Mouse (Mus musculus): ENCODE measurements around the gene Olfr883. TPM values are rescaled to one million over a fixed set of nuclear protein-coding genes. Genes with fewer than 3 reads are reported as not detected.

The Olfr883 gene
- not detected in 2 replicates for polyA plus RNA-seq (2014; fragmentation: Nextera tagmentation; extraction: Ambion mirVana)

GRCm38 (mm10) chr9:38025508-38025907 is at the start of gene Olfr883:
TSS of gene Olfr883 (plus strand) at chr9:38025808.
- no peak for ATAC-seq (ENCODE audit: insufficient number of reproducible peaks, insufficient read depth, low FRiP score, low read depth)
- WGBS: 91% methylated on average over 1 of the region's 1 CpGs

GRCm38 (mm10) chr9:37991525-37991924 is 34.1 kb upstream of the Olfr883 start, which contains the start of gene Olfr881:
TSS of gene Olfr881 (plus strand) at chr9:37991825.
- H3K9me3 ChIP-seq (ENCODE audit: control insufficient read depth, low read depth, low read length): no peaks in the 10 kb centered on the region
- no peak within 1 kb of the TSS for H3K27ac ChIP-seq (ENCODE audit: low read length)
- H3K36me3 ChIP-seq (ENCODE audit: control insufficient read depth, insufficient read depth, low read length): no peaks in the 10 kb centered on the region
- ATAC-seq (ENCODE audit: insufficient number of reproducible peaks, insufficient read depth, low FRiP score, low read depth): no peak
- no peaks in the 10 kb centered on the region for H3K4me1 ChIP-seq (ENCODE audit: control insufficient read depth, insufficient read depth, low read length)
- H3K4me2 ChIP-seq (replicated peaks; ENCODE audit: low read depth, low read length): no peak within 1 kb of the TSS
- no peak within 1 kb of the TSS for H3K9ac ChIP-seq (replicated peaks; ENCODE audit: low read depth, low read length)
- H3K27me3 ChIP-seq (ENCODE audit: control insufficient read depth, insufficient read depth, low read length): no peaks in the 10 kb centered on the region
- no peak within 1 kb of the TSS for H3K4me3 ChIP-seq (ENCODE audit: low read depth, low read length)

More at GRCm38 (mm10) chr9:38025508-38025907, at the start of gene Olfr883:
- Histone ChIP-seq H3K9me3 (ENCODE audit: control insufficient read depth, low read depth, low read length) (no peaks in the 10 kb centered on the region), H3K27me3 (ENCODE audit: control insufficient read depth, insufficient read depth, low read length) (no peaks in the 10 kb centered on the region), H3K27ac (ENCODE audit: low read length) (no peak within 1 kb of the TSS), H3K4me1 (ENCODE audit: control insufficient read depth, insufficient read depth, low read length) (no peaks in the 10 kb centered on the region), H3K36me3 (ENCODE audit: control insufficient read depth, insufficient read depth, low read length) (no peaks in the 10 kb centered on the region), H3K9ac (replicated peaks; ENCODE audit: low read depth, low read length) (no peak within 1 kb of the TSS), H3K4me2 (replicated peaks; ENCODE audit: low read depth, low read length) (no peak within 1 kb of the TSS), H3K4me3 (ENCODE audit: low read depth, low read length) (no peak within 1 kb of the TSS)

DNA sequence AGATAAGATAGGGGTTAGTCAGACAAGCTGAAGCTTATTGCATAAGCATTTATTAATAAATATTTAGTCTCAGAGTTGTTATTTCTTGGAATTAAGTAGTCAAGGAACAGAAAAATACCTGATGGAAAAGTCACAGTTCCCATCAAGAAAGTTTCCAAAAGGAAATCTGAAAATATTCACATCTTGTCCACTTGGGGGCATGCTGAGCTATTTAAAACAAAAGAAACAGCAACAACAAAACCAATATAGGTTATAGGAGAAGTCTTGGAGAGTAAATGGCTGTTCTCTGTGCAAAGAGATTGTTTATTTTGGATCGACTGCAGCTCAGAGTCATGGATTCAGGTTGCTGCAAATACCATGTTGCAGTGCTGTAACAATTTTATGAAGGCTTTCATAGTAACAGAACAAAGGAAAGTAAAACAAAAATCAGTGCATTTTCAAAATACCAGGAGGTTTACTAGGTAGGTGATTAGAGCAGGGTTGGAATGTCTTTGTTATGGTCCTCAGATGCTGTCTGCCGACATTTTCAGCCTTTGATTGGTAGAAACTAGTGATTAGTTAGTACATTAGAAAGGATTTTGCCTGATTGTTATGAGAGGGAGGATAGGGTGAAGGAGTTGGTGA is 26.9 kb upstream of the Olfr883 start:
- no peaks in the 10 kb centered on the region for H3K9me3 ChIP-seq (ENCODE audit: control insufficient read depth, low read depth, low read length)
- no peak for ATAC-seq (ENCODE audit: insufficient number of reproducible peaks, insufficient read depth, low FRiP score, low read depth)
- H3K27me3 ChIP-seq (ENCODE audit: control insufficient read depth, insufficient read depth, low read length): no peaks in the 10 kb centered on the region
- 19% methylated on average over 2 of the region's 2 CpGs for WGBS
- H3K4me2 ChIP-seq (replicated peaks; ENCODE audit: low read depth, low read length): no peak overlapping the region
- H3K27ac ChIP-seq (ENCODE audit: low read length): no peak overlapping the region
- no peaks in the 10 kb centered on the region for H3K4me1 ChIP-seq (ENCODE audit: control insufficient read depth, insufficient read depth, low read length)
- H3K9ac ChIP-seq (replicated peaks; ENCODE audit: low read depth, low read length): no peak overlapping the region
- no peaks in the 10 kb centered on the region for H3K36me3 ChIP-seq (ENCODE audit: control insufficient read depth, insufficient read depth, low read length)
- H3K4me3 ChIP-seq (ENCODE audit: low read depth, low read length): no peak overlapping the region

DNA sequence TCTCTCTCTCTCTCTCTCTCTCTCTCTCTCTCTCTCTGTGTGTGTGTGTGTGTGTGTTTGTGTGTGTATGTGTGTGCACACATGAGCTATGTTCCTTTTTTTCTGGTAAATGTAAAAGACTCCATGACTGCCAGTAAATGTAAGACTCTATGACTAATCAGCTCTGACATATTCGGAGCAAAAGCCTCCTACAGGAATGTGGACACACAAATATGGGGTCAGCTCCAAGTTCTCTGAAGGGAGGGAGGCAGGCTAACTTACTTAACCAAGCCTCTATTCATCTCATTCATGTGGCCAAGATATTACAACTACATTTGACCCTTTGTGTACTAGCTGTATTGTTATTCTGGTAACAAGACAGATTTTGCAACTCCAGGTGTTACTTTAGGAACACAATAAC is 25.6 kb upstream of the Olfr883 start:
- Histone ChIP-seq H3K4me1 (ENCODE audit: control insufficient read depth, insufficient read depth, low read length) (no peaks in the 10 kb centered on the region), H3K27me3 (ENCODE audit: control insufficient read depth, insufficient read depth, low read length) (no peaks in the 10 kb centered on the region), H3K4me2 (replicated peaks; ENCODE audit: low read depth, low read length) (no peak overlapping the region), H3K27ac (ENCODE audit: low read length) (no peak overlapping the region), H3K36me3 (ENCODE audit: control insufficient read depth, insufficient read depth, low read length) (no peaks in the 10 kb centered on the region), H3K9ac (replicated peaks; ENCODE audit: low read depth, low read length) (no peak overlapping the region), H3K4me3 (ENCODE audit: low read depth, low read length) (no peak overlapping the region), H3K9me3 (ENCODE audit: control insufficient read depth, low read depth, low read length) (no peaks in the 10 kb centered on the region)
- WGBS: 50% methylated on average over 1 of the region's 1 CpGs
- ATAC-seq (ENCODE audit: insufficient number of reproducible peaks, insufficient read depth, low FRiP score, low read depth): no peak

GRCm38 (mm10) chr9:38046255-38046654 is 20.6 kb downstream of the Olfr883 start, which contains the start of gene Olfr884:
TSS of gene Olfr884 (plus strand) at chr9:38046555.
- Histone ChIP-seq H3K4me3 (ENCODE audit: low read depth, low read length) (no peak within 1 kb of the TSS), H3K27ac (ENCODE audit: low read length) (no peak within 1 kb of the TSS), H3K36me3 (ENCODE audit: control insufficient read depth, insufficient read depth, low read length) (no peaks in the 10 kb centered on the region), H3K27me3 (ENCODE audit: control insufficient read depth, insufficient read depth, low read length) (no peaks in the 10 kb centered on the region), H3K4me1 (ENCODE audit: control insufficient read depth, insufficient read depth, low read length) (no peaks in the 10 kb centered on the region), H3K9me3 (ENCODE audit: control insufficient read depth, low read depth, low read length) (no peaks in the 10 kb centered on the region), H3K4me2 (replicated peaks; ENCODE audit: low read depth, low read length) (no peak within 1 kb of the TSS), H3K9ac (replicated peaks; ENCODE audit: low read depth, low read length) (no peak within 1 kb of the TSS)
- 70% methylated on average over 1 of the region's 1 CpGs for WGBS
- no peak for ATAC-seq (ENCODE audit: insufficient number of reproducible peaks, insufficient read depth, low FRiP score, low read depth)

DNA sequence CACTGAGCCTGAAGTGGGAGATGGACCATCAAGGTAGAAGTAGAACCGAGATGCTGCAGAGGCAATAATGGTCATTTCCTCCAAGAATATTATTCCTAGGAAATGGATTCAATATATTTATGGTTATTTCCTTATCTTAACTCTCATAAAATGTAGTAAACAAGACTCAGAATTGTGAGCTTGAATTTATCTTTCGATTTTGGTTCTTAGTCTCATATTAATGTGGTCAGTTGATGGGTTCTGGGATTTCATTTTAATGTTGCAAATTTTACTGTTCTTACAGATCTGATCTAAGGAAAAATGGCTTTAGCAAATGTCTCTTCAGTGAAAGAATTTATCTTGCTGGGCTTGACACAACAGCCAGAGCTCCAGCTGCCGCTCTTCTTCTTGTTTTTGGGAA is 35.4 kb downstream of the Olfr883 start, which contains the start of gene Olfr885:
Olfr885 (plus strand) TSS at position 301 of the 400 bp plus-strand sequence.
- Histone ChIP-seq H3K4me1 (ENCODE audit: control insufficient read depth, insufficient read depth, low read length) (no peaks in the 10 kb centered on the region), H3K27ac (ENCODE audit: low read length) (no peak within 1 kb of the TSS), H3K4me2 (replicated peaks; ENCODE audit: low read depth, low read length) (no peak within 1 kb of the TSS), H3K4me3 (ENCODE audit: low read depth, low read length) (no peak within 1 kb of the TSS), H3K36me3 (ENCODE audit: control insufficient read depth, insufficient read depth, low read length) (no peaks in the 10 kb centered on the region), H3K27me3 (ENCODE audit: control insufficient read depth, insufficient read depth, low read length) (no peaks in the 10 kb centered on the region), H3K9me3 (ENCODE audit: control insufficient read depth, low read depth, low read length) (no peaks in the 10 kb centered on the region), H3K9ac (replicated peaks; ENCODE audit: low read depth, low read length) (no peak within 1 kb of the TSS)
- ATAC-seq (ENCODE audit: insufficient number of reproducible peaks, insufficient read depth, low FRiP score, low read depth): no peak
- WGBS: 89% methylated on average over 3 of the region's 3 CpGs

Other genes with a start within 250 kb of the Olfr883 start
- gene Olfr876, start 222.8 kb upstream of the Olfr883 start, polyA plus RNA-seq (2014; fragmentation: Nextera tagmentation; extraction: Ambion mirVana): not detected in 2 replicates
- gene Olfr877, start 171.5 kb upstream of the Olfr883 start, polyA plus RNA-seq (2014; fragmentation: Nextera tagmentation; extraction: Ambion mirVana): not detected in 2 replicates
- not detected in 2 replicates for gene Olfr145, start 129.1 kb upstream of the Olfr883 start, polyA plus RNA-seq (2014; fragmentation: Nextera tagmentation; extraction: Ambion mirVana)
- gene Olfr878, start 108.0 kb upstream of the Olfr883 start, polyA plus RNA-seq (2014; fragmentation: Nextera tagmentation; extraction: Ambion mirVana): not detected in 2 replicates
- gene Olfr881, start 34.0 kb upstream of the Olfr883 start, polyA plus RNA-seq (2014; fragmentation: Nextera tagmentation; extraction: Ambion mirVana): not detected in 2 replicates
- gene Olfr884, start 20.7 kb downstream of the Olfr883 start, polyA plus RNA-seq (2014; fragmentation: Nextera tagmentation; extraction: Ambion mirVana): not detected in 2 replicates
- gene Olfr885, start 35.5 kb downstream of the Olfr883 start, polyA plus RNA-seq (2014; fragmentation: Nextera tagmentation; extraction: Ambion mirVana): not detected in 2 replicates
- gene Olfr887, start 58.3 kb downstream of the Olfr883 start, polyA plus RNA-seq (2014; fragmentation: Nextera tagmentation; extraction: Ambion mirVana): not detected in 2 replicates
- not detected in 2 replicates for gene Olfr888, start 82.3 kb downstream of the Olfr883 start, polyA plus RNA-seq (2014; fragmentation: Nextera tagmentation; extraction: Ambion mirVana)
- 0.07 and 0.12 TPM in 2 replicates for gene Olfr889, start 89.4 kb downstream of the Olfr883 start, polyA plus RNA-seq (2014; fragmentation: Nextera tagmentation; extraction: Ambion mirVana)
- not detected in 2 replicates for gene Olfr890, start 116.7 kb downstream of the Olfr883 start, polyA plus RNA-seq (2014; fragmentation: Nextera tagmentation; extraction: Ambion mirVana)
- gene Olfr891, start 155.0 kb downstream of the Olfr883 start, polyA plus RNA-seq (2014; fragmentation: Nextera tagmentation; extraction: Ambion mirVana): not detected in 2 replicates
- gene Olfr893, start 182.6 kb downstream of the Olfr883 start, polyA plus RNA-seq (2014; fragmentation: Nextera tagmentation; extraction: Ambion mirVana): not detected in 2 replicates
- gene Olfr894, start 192.2 kb downstream of the Olfr883 start, polyA plus RNA-seq (2014; fragmentation: Nextera tagmentation; extraction: Ambion mirVana): not detected in 2 replicates
- not detected in 2 replicates for gene Olfr143, start 227.0 kb downstream of the Olfr883 start, polyA plus RNA-seq (2014; fragmentation: Nextera tagmentation; extraction: Ambion mirVana)
- not detected in 2 replicates for gene Olfr895, start 242.0 kb downstream of the Olfr883 start, polyA plus RNA-seq (2014; fragmentation: Nextera tagmentation; extraction: Ambion mirVana)

Data from stomach, embryonic 14.5 days (tissue).